Mouse (Mus musculus): ENCODE data around the gene Telo2. TPM values are rescaled to one million over a fixed set of nuclear protein-coding genes. Genes with fewer than 3 reads are reported as not detected.
"Not testable (repeated sequence)": the region's sequence is repeated elsewhere in the genome, so short reads cannot be mapped to it uniquely, and the experiment has no call there.

Gene Telo2
- polyA plus RNA-seq, 1 experiment: 8.9 TPM

GRCm38 (mm10) chr17:25133275-25133698, 17.5 kb upstream of the Telo2 start, which contains the start of gene Clcn7:
TSS of gene Clcn7 (plus strand) at chr17:25133391.
- H3K27ac ChIP-seq (ENCODE audit: insufficient read depth, low read depth, low read length): peak within 1 kb of the TSS; percentile 10; the same call in 1 of the 2 replicates
- under 1% methylated on average over 40 of the region's 40 CpGs for WGBS
- TF ChIP-seq CTCF (IDR thresholded peaks at IDR 0.05; ENCODE audit: extremely low read depth, insufficient read length, insufficient replicate concordance, low read depth, low read length) (no peak), POLR2A (IDR thresholded peaks at IDR 0.05; ENCODE audit: low read depth, low read length) (peak; percentile 47; the same call in 1 of the 2 replicates)
- no peaks in the 10 kb centered on the region for H3K27me3 ChIP-seq (ENCODE audit: control insufficient read depth, insufficient read depth, low read length)
- H3K4me1 ChIP-seq (ENCODE audit: control insufficient read depth, insufficient read depth, insufficient read length, low read length): peaks cover 5% of the 10 kb centered on the region; the same call in 1 of the 2 replicates
- no peaks in the 10 kb centered on the region for H3K36me3 ChIP-seq (ENCODE audit: control insufficient read depth, insufficient read depth, low read length)
- H3K4me3 ChIP-seq (ENCODE audit: low read depth, low read length): peak within 1 kb of the TSS; percentile 99

GRCm38 (mm10) chr17:25130060-25130459, 14.3 kb upstream of the Telo2 start:
- TF ChIP-seq POLR2A (IDR thresholded peaks at IDR 0.05; ENCODE audit: low read depth, low read length) (no peak), CTCF (IDR thresholded peaks at IDR 0.05; ENCODE audit: extremely low read depth, insufficient read length, insufficient replicate concordance, low read depth, low read length) (no peak)
- no peak overlapping the region for H3K27ac ChIP-seq (ENCODE audit: insufficient read depth, low read depth, low read length)
- H3K27me3 ChIP-seq (ENCODE audit: control insufficient read depth, insufficient read depth, low read length): no peaks in the 10 kb centered on the region
- no peak overlapping the region for H3K4me3 ChIP-seq (ENCODE audit: low read depth, low read length)
- H3K36me3 ChIP-seq (ENCODE audit: control insufficient read depth, insufficient read depth, low read length): no peaks in the 10 kb centered on the region
- 94% methylated on average over 1 of the region's 1 CpGs for WGBS
- H3K4me1 ChIP-seq (ENCODE audit: control insufficient read depth, insufficient read depth, insufficient read length, low read length): peaks cover 5% of the 10 kb centered on the region; the same call in 1 of the 2 replicates

- H3K4me1 ChIP-seq (ENCODE audit: control insufficient read depth, insufficient read depth, insufficient read length, low read length): no peaks in the 10 kb centered on the region
- TF ChIP-seq POLR2A (IDR thresholded peaks at IDR 0.05; ENCODE audit: low read depth, low read length) (no peak), CTCF (IDR thresholded peaks at IDR 0.05; ENCODE audit: extremely low read depth, insufficient read length, insufficient replicate concordance, low read depth, low read length) (no peak)
- 33% methylated on average over 9 of the region's 9 CpGs for WGBS
These were observed 11.9 kb upstream of the Telo2 start for GRCm38 (mm10) chr17:25127681-25128080.

GRCm38 (mm10) chr17:25127079-25127478, 11.3 kb upstream of the Telo2 start:
- WGBS: 21% methylated on average over 8 of the region's 8 CpGs
- H3K4me1 ChIP-seq (ENCODE audit: control insufficient read depth, insufficient read depth, insufficient read length, low read length): no peaks in the 10 kb centered on the region
- H3K27me3 ChIP-seq (ENCODE audit: control insufficient read depth, insufficient read depth, low read length): no peaks in the 10 kb centered on the region
- no peak overlapping the region for H3K4me3 ChIP-seq (ENCODE audit: low read depth, low read length)
- H3K36me3 ChIP-seq (ENCODE audit: control insufficient read depth, insufficient read depth, low read length): no peaks in the 10 kb centered on the region
- TF ChIP-seq CTCF (IDR thresholded peaks at IDR 0.05; ENCODE audit: extremely low read depth, insufficient read length, insufficient replicate concordance, low read depth, low read length) (no peak), POLR2A (IDR thresholded peaks at IDR 0.05; ENCODE audit: low read depth, low read length) (no peak)
- H3K27ac ChIP-seq (ENCODE audit: insufficient read depth, low read depth, low read length): no peak overlapping the region

More at GRCm38 (mm10) chr17:25127681-25128080, 11.9 kb upstream of the Telo2 start:
- no peak overlapping the region for H3K4me3 ChIP-seq (ENCODE audit: low read depth, low read length)
- no peaks in the 10 kb centered on the region for H3K36me3 ChIP-seq (ENCODE audit: control insufficient read depth, insufficient read depth, low read length)
- no peak overlapping the region for H3K27ac ChIP-seq (ENCODE audit: insufficient read depth, low read depth, low read length)
- H3K27me3 ChIP-seq (ENCODE audit: control insufficient read depth, insufficient read depth, low read length): no peaks in the 10 kb centered on the region

GRCm38 (mm10) chr17:25125442-25126060, 9.8 kb upstream of the Telo2 start:
- H3K36me3 ChIP-seq (ENCODE audit: control insufficient read depth, insufficient read depth, low read length); H3K27me3 ChIP-seq (ENCODE audit: control insufficient read depth, insufficient read depth, low read length); H3K27ac ChIP-seq (ENCODE audit: insufficient read depth, low read depth, low read length); H3K4me1 ChIP-seq (ENCODE audit: control insufficient read depth, insufficient read depth, insufficient read length, low read length); H3K4me3 ChIP-seq (ENCODE audit: low read depth, low read length): not testable (repeated sequence)
- WGBS: 67% methylated on average over 3 of the region's 3 CpGs

- 19% methylated on average over 7 of the region's 7 CpGs for WGBS
- TF ChIP-seq POLR2A (IDR thresholded peaks at IDR 0.05; ENCODE audit: low read depth, low read length): no peak
- TF ChIP-seq CTCF (IDR thresholded peaks at IDR 0.05; ENCODE audit: extremely low read depth, insufficient read length, insufficient replicate concordance, low read depth, low read length): peak; percentile 42; the same call in 1 of the 2 replicates
- H3K27ac ChIP-seq (ENCODE audit: insufficient read depth, low read depth, low read length): no peak overlapping the region
These were observed 8.2 kb upstream of the Telo2 start for GRCm38 (mm10) chr17:25123979-25124378.

GRCm38 (mm10) chr17:25120406-25120805, 4.6 kb upstream of the Telo2 start, which contains the start of gene Ptx4:
TSS of gene Ptx4 (plus strand) at chr17:25120760.
- no peak within 1 kb of the TSS for H3K4me3 ChIP-seq (ENCODE audit: low read depth, low read length)
- H3K4me1 ChIP-seq (ENCODE audit: control insufficient read depth, insufficient read depth, insufficient read length, low read length): peaks cover 4% of the 10 kb centered on the region; the same call in 1 of the 2 replicates
- H3K27me3 ChIP-seq (ENCODE audit: control insufficient read depth, insufficient read depth, low read length): no peaks in the 10 kb centered on the region
- H3K27ac ChIP-seq (ENCODE audit: insufficient read depth, low read depth, low read length): no peak within 1 kb of the TSS
- 39% methylated on average over 3 of the region's 3 CpGs for WGBS
- no peaks in the 10 kb centered on the region for H3K36me3 ChIP-seq (ENCODE audit: control insufficient read depth, insufficient read depth, low read length)
- TF ChIP-seq POLR2A (IDR thresholded peaks at IDR 0.05; ENCODE audit: low read depth, low read length) (no peak), CTCF (IDR thresholded peaks at IDR 0.05; ENCODE audit: extremely low read depth, insufficient read length, insufficient replicate concordance, low read depth, low read length) (no peak)

More at GRCm38 (mm10) chr17:25123979-25124378, 8.2 kb upstream of the Telo2 start:
- Histone ChIP-seq H3K4me3 (ENCODE audit: low read depth, low read length) (no peak overlapping the region), H3K4me1 (ENCODE audit: control insufficient read depth, insufficient read depth, insufficient read length, low read length) (no peaks in the 10 kb centered on the region), H3K36me3 (ENCODE audit: control insufficient read depth, insufficient read depth, low read length) (no peaks in the 10 kb centered on the region), H3K27me3 (ENCODE audit: control insufficient read depth, insufficient read depth, low read length) (no peaks in the 10 kb centered on the region)

All from small intestine, adult 2 months (tissue).